Mouse (Mus musculus) bone marrow, adult 2 months (tissue): ENCODE results near the gene Stk11ip. TPM values are rescaled to one million over a fixed set of nuclear protein-coding genes. Genes with fewer than 3 reads are reported as not detected.
A peak's percentile ranks its signal among the peaks of the same experiment; 100 is the strongest.

ENCODE experiments used
- H3K27ac ChIP-seq: fragments of 200-500 bp; 2 replicates; pipeline ENCODE4 v1.5.1; 2012; ENCODE audit warnings: low read depth, mild to moderate bottlenecking, control low read depth, inconsistent platforms, low read length; ENCODE audit not compliant: control insufficient read depth, poor library complexity, insufficient read depth
- H3K4me1 ChIP-seq: fragments of 200-500 bp; 2 replicates; pipeline ENCODE4 v1.6.1; 2011; ENCODE audit warnings: low read length; ENCODE audit not compliant: control insufficient read depth, insufficient read depth
- H3K4me3 ChIP-seq: fragments of 200-500 bp; replicated peaks from 2 replicates; pipeline ENCODE3; 2011; ENCODE audit warnings: mild to moderate bottlenecking, low read depth, low read length, control low read depth; ENCODE audit not compliant: control insufficient read depth
- CTCF ChIP-seq: fragments of 200-500 bp; IDR thresholded peaks from 2 replicates; pipeline ENCODE4 v1.5.1; 2011; ENCODE audit warnings: low read length, control low read depth; ENCODE audit not compliant: control insufficient read depth, insufficient read depth
- POLR2A ChIP-seq: fragments of 200-500 bp; IDR thresholded peaks from 2 replicates; pipeline ENCODE4 v1.6.1; 2011; ENCODE audit warnings: low read depth, mild to moderate bottlenecking, control low read depth, low read length, borderline replicate concordance; ENCODE audit not compliant: control insufficient read depth
- WGBS: fragments of 180-500 bp; shearing (Covaris S2); methylation state at CpG from one replicate; pipeline ENCODE4 v1.1.7; 2018; 5-methylcytosine and 5-hydroxymethylcytosine counted together
- polyA plus RNA-seq: library from polyadenylated mRNA; stranded (reverse); fragments of >200 nt; gene quantifications from 2 replicates; pipeline ENCODE4 v1.2.4, GENCODE M21; 2011; ENCODE audit warnings: low replicate concordance; ENCODE audit not compliant: missing spikeins, insufficient read depth, insufficient read length

Gene Stk11ip
- polyA plus RNA-seq, 1 experiment: 27.1 TPM

- WGBS: 85% methylated on average over 9 of the region's 9 CpGs
- Histone ChIP-seq H3K4me1 (no peaks in the 10 kb centered on the region), H3K4me3 (no peak overlapping the region), H3K27ac (no peak overlapping the region)
- no peak for TF ChIP-seq CTCF
- no peak for TF ChIP-seq POLR2A
These were observed 34.9 kb downstream of the Stk11ip start for GRCm38 (mm10) chr1:75556143-75556781.

- Histone ChIP-seq H3K4me1 (no peaks in the 10 kb centered on the region), H3K4me3 (no peak overlapping the region), H3K27ac (no peak overlapping the region)
- 89% methylated on average over 7 of the region's 7 CpGs for WGBS
- TF ChIP-seq POLR2A: no peak
- no peak for TF ChIP-seq CTCF
These were observed 35.7 kb downstream of the Stk11ip start for GRCm38 (mm10) chr1:75557041-75557440.

GRCm38 (mm10) chr1:75558388-75559178 lies 37.3 kb downstream of the Stk11ip start:
- no peak overlapping the region for H3K4me3 ChIP-seq
- WGBS: 75% methylated on average over 18 of the region's 18 CpGs
- TF ChIP-seq POLR2A (no peak), CTCF (no peak)
- H3K4me1 ChIP-seq: no peaks in the 10 kb centered on the region
- no peak overlapping the region for H3K27ac ChIP-seq

- WGBS: 10% methylated on average over 17 of the region's 17 CpGs
- no peak overlapping the region for H3K4me3 ChIP-seq
- no peaks in the 10 kb centered on the region for H3K4me1 ChIP-seq
These were observed 38.0 kb downstream of the Stk11ip start for GRCm38 (mm10) chr1:75559212-75559925.

GRCm38 (mm10) chr1:75560206-75560913 lies 39.0 kb downstream of the Stk11ip start:
- TF ChIP-seq POLR2A (no peak), CTCF (no peak)
- Histone ChIP-seq H3K4me1 (no peaks in the 10 kb centered on the region), H3K4me3 (no peak overlapping the region), H3K27ac (no peak overlapping the region)
- WGBS: 70% methylated on average over 12 of the region's 12 CpGs

More at GRCm38 (mm10) chr1:75559212-75559925, 38.0 kb downstream of the Stk11ip start:
- H3K27ac ChIP-seq: no peak overlapping the region
- peak; percentile 92 for TF ChIP-seq CTCF
- TF ChIP-seq POLR2A: no peak

- Histone ChIP-seq H3K4me3 (no peak overlapping the region), H3K27ac (no peak overlapping the region), H3K4me1 (no peaks in the 10 kb centered on the region)
- no peak for TF ChIP-seq POLR2A
- no peak for TF ChIP-seq CTCF
- WGBS: 54% methylated on average over 4 of the region's 4 CpGs
These were observed 40.0 kb downstream of the Stk11ip start for GRCm38 (mm10) chr1:75561221-75561897.

- TF ChIP-seq POLR2A: no peak
- TF ChIP-seq CTCF: no peak
- Histone ChIP-seq H3K4me3 (no peak overlapping the region), H3K4me1 (no peaks in the 10 kb centered on the region), H3K27ac (no peak overlapping the region)
- 63% methylated on average over 1 of the region's 1 CpGs for WGBS
These were observed 40.5 kb downstream of the Stk11ip start for GRCm38 (mm10) chr1:75561898-75562238.

GRCm38 (mm10) chr1:75564102-75564501 lies 42.8 kb downstream of the Stk11ip start:
- TF ChIP-seq POLR2A (no peak), CTCF (no peak)
- WGBS: 72% methylated on average over 2 of the region's 2 CpGs
- Histone ChIP-seq H3K4me3 (no peak overlapping the region), H3K4me1 (no peaks in the 10 kb centered on the region), H3K27ac (no peak overlapping the region)
